Mouse (Mus musculus) CH12.LX (cell line): ENCODE results near the gene Klf3. TPM values are rescaled to one million over a fixed set of nuclear protein-coding genes. Genes with fewer than 3 reads are reported as not detected.
A peak's percentile ranks its signal among the peaks of the same experiment; 100 is the strongest.

ENCODE experiments used
- DNase-seq: peaks from one replicate; pipeline ENCODE4 v3.0.0-alpha.2; 2013; ENCODE audit errors: extremely low read depth
- H3K27ac ChIP-seq: 2 replicates; pipeline ENCODE4 v1.5.1; 2012; ENCODE audit warnings: low read depth, mild to moderate bottlenecking, control low read depth, moderate library complexity; ENCODE audit not compliant: insufficient read depth
- H3K27me3 ChIP-seq: replicated peaks from 2 replicates; pipeline ENCODE3; 2012; ENCODE audit warnings: inconsistent platforms
- H3K36me3 ChIP-seq, 2 experiments: replicated peaks in 1 of 2; 2 replicates each; pipeline versions ENCODE3 to v1.6.1; 2012; ENCODE audit warnings: inconsistent platforms in 1 of 2, low read length in 1 of 2, mild to moderate bottlenecking in 1 of 2, mixed read lengths in 1 of 2, moderate library complexity in 1 of 2; ENCODE audit not compliant: control insufficient read depth in 1 of 2, insufficient read depth in 1 of 2
- H3K4me1 ChIP-seq, 2 experiments: 2 replicates each; pipeline ENCODE4 v1.6.1; 2012; ENCODE audit warnings: inconsistent platforms in 1 of 2, moderate library complexity in 1 of 2; ENCODE audit not compliant: insufficient read depth in 2 of 2, control insufficient read depth in 1 of 2
- H3K4me2 ChIP-seq: 2 replicates; pipeline ENCODE4 v1.6.1; 2012; ENCODE audit warnings: low read depth, mild to moderate bottlenecking, control low read depth; ENCODE audit not compliant: poor library complexity, insufficient read depth, severe bottlenecking
- H3K4me3 ChIP-seq, 3 experiments: fragments of 150-350 bp in 1 of 3; sonication (generic) in 1 of 3; replicated peaks in 1 of 3; 2 replicates each; pipeline versions ENCODE3 to v1.5.1; 2011 to 2012; ENCODE audit warnings: low read depth in 2 of 3, low read length in 2 of 3, mild to moderate bottlenecking in 2 of 3, moderate library complexity in 2 of 3, control low read depth in 1 of 3, improper control_type of control experiment in 1 of 3, inconsistent platforms in 1 of 3, mixed read lengths in 1 of 3; ENCODE audit not compliant: poor library complexity in 1 of 3
- H3K79me2 ChIP-seq: replicated peaks from 2 replicates; pipeline ENCODE4 v1.6.1; 2012; ENCODE audit warnings: mild to moderate bottlenecking, moderate library complexity; ENCODE audit not compliant: control insufficient read depth, poor library complexity, insufficient read depth, severe bottlenecking; ENCODE audit errors: extremely low read depth
- H3K9ac ChIP-seq: 2 replicates; pipeline ENCODE4 v1.6.1; 2012; ENCODE audit warnings: low read depth, mild to moderate bottlenecking, control low read depth, moderate library complexity; ENCODE audit not compliant: insufficient read depth
- H3K9me3 ChIP-seq: replicated peaks from 2 replicates; pipeline ENCODE3; 2012; ENCODE audit warnings: low read length, inconsistent platforms, mixed read lengths
- BHLHE40 ChIP-seq: IDR thresholded peaks from 2 replicates; pipeline ENCODE4 v1.6.1; 2011; ENCODE audit warnings: mild to moderate bottlenecking, low read depth, low read length, improper control_type of control experiment
- CHD2 ChIP-seq: IDR thresholded peaks from 2 replicates; pipeline ENCODE4 v1.6.1; 2011; ENCODE audit warnings: low read length, improper control_type of control experiment
- CTCF ChIP-seq, 2 experiments: IDR thresholded peaks in 1 of 2; conservative IDR thresholded peaks in 1 of 2; 2 replicates each; pipeline ENCODE4 v1.5.1; 2011 to 2012; ENCODE audit warnings: low read depth in 2 of 2, low read length in 2 of 2, improper control_type of control experiment in 1 of 2, inconsistent platforms in 1 of 2, mild to moderate bottlenecking in 1 of 2, moderate library complexity in 1 of 2
- ELF1 ChIP-seq: IDR thresholded peaks from 2 replicates; pipeline ENCODE4 v1.6.1; 2014; ENCODE audit warnings: low read depth, mild to moderate bottlenecking, inconsistent platforms, low read length, improper control_type of control experiment
- EP300 ChIP-seq: IDR thresholded peaks from 2 replicates; pipeline ENCODE4 v1.6.1; 2011; ENCODE audit warnings: low read length, improper control_type of control experiment
- IRF4 ChIP-seq: IDR thresholded peaks from 2 replicates; pipeline ENCODE4 v1.6.1; 2014; ENCODE audit warnings: low read depth, mild to moderate bottlenecking, inconsistent platforms, low read length, improper control_type of control experiment
- MAFK ChIP-seq: IDR thresholded peaks from 2 replicates; pipeline ENCODE4 v1.6.1; 2011; ENCODE audit warnings: low read length, improper control_type of control experiment; ENCODE audit not compliant: insufficient replicate concordance
- MAX ChIP-seq: IDR thresholded peaks from 2 replicates; pipeline ENCODE4 v1.6.1; 2011; ENCODE audit warnings: low read length, improper control_type of control experiment
- MAZ ChIP-seq: IDR thresholded peaks from 2 replicates; pipeline ENCODE4 v1.6.1; 2012; ENCODE audit warnings: low read depth, mild to moderate bottlenecking, inconsistent platforms, low read length, improper control_type of control experiment, moderate library complexity
- MEF2A ChIP-seq: IDR thresholded peaks from 2 replicates; pipeline ENCODE4 v1.6.1; 2014; ENCODE audit warnings: low read depth, mild to moderate bottlenecking, inconsistent platforms, low read length, improper control_type of control experiment, borderline replicate concordance
- MXI1 ChIP-seq: IDR thresholded peaks from 2 replicates; pipeline ENCODE4 v1.6.1; 2011; ENCODE audit warnings: mild to moderate bottlenecking, low read depth, low read length, improper control_type of control experiment
- MYC ChIP-seq: IDR thresholded peaks from 2 replicates; pipeline ENCODE4 v1.6.1; 2011; ENCODE audit warnings: low read depth, mild to moderate bottlenecking, improper control_type of control experiment, low read length
- NELFE ChIP-seq: IDR thresholded peaks from 2 replicates; pipeline ENCODE4 v1.6.1; 2011; ENCODE audit warnings: low read depth, low read length, improper control_type of control experiment
- NRF1 ChIP-seq: IDR thresholded peaks from 2 replicates; pipeline ENCODE4 v1.6.1; 2014; ENCODE audit warnings: low read depth, mild to moderate bottlenecking, inconsistent platforms, low read length, improper control_type of control experiment, moderate library complexity
- PAX5 ChIP-seq: IDR thresholded peaks from 2 replicates; pipeline ENCODE4 v1.6.1; 2012; ENCODE audit warnings: low read length, inconsistent platforms, mixed read lengths
- POLR2AphosphoS2 ChIP-seq: IDR thresholded peaks from 2 replicates; pipeline ENCODE4 v1.6.1; 2011; ENCODE audit warnings: low read depth, low read length, improper control_type of control experiment
- RAD21 ChIP-seq: IDR thresholded peaks from 2 replicates; pipeline ENCODE4 v1.6.1; 2011; ENCODE audit warnings: low read depth, mild to moderate bottlenecking, low read length, improper control_type of control experiment, moderate library complexity
- RCOR1 ChIP-seq: conservative IDR thresholded peaks from 2 replicates; pipeline ENCODE4 v1.6.1; 2012; ENCODE audit warnings: low read depth, mild to moderate bottlenecking, inconsistent platforms, low read length, improper control_type of control experiment
- SMC3 ChIP-seq: IDR thresholded peaks from 2 replicates; pipeline ENCODE4 v1.6.1; 2011; ENCODE audit warnings: low read depth, low read length, improper control_type of control experiment
- TBP ChIP-seq: conservative IDR thresholded peaks from 2 replicates; pipeline ENCODE4 v1.6.1; 2011; ENCODE audit warnings: low read depth, low read length, improper control_type of control experiment
- TCF12 ChIP-seq: IDR thresholded peaks from 2 replicates; pipeline ENCODE4 v1.6.1; 2014; ENCODE audit warnings: low read depth, mild to moderate bottlenecking, inconsistent platforms, low read length, improper control_type of control experiment
- USF1 ChIP-seq: IDR thresholded peaks from 2 replicates; pipeline ENCODE4 v1.6.1; 2014; ENCODE audit warnings: low read depth, mild to moderate bottlenecking, inconsistent platforms, low read length, improper control_type of control experiment
- USF2 ChIP-seq: conservative IDR thresholded peaks from 2 replicates; pipeline ENCODE4 v1.6.1; 2011; ENCODE audit warnings: low read depth, low read length, improper control_type of control experiment
- ZKSCAN1 ChIP-seq: IDR thresholded peaks from 2 replicates; pipeline ENCODE4 v1.6.1; 2012; ENCODE audit warnings: low read depth, inconsistent platforms, low read length, improper control_type of control experiment, borderline replicate concordance
- dilution Hi-C: fragments of 300-500 bp; cut with MboI; formaldehyde crosslinking; loops from 2 replicates; pipeline ENCODE4 v1.14.3; 2020; ENCODE audit warnings: low sequenced_read_pairs; ENCODE audit not compliant: extremely low pct_unique_long_range_greater_than_20kb, extremely low pct_ligation_motif_present
- in situ Hi-C: fragments of 300-500 bp; cut with MboI; formaldehyde crosslinking; loops from 3 replicates; pipeline ENCODE4 v1.14.3; 2019; ENCODE audit warnings: low sequenced_read_pairs, low pct_ligation_motif_present, low pct_unique_long_range_greater_than_20kb, mixed read lengths
- polyA plus RNA-seq: library from polyadenylated mRNA; unstranded; fragments of >175 nt; gene quantifications from 2 replicates; pipeline ENCODE4 v1.2.1, GENCODE M21; 2012; ENCODE audit warnings: low read depth; ENCODE audit not compliant: insufficient read length
- total RNA-seq, 2 experiments: library from RNA; depleted of rRNA; stranded (reverse); fragments of 300-350 nt in 1 of 2; fragments of >200 nt in 1 of 2; gene quantifications; 2 replicates each; pipeline ENCODE4 v1.2.3; 2012 to 2014

The Klf3 gene
- total and polyA plus RNA-seq, 3 experiments, result 0.40 to 4.4 (median 0.64) TPM

- H3K27me3 ChIP-seq, result no peaks in the 10 kb centered on the region
- peak; percentile 68 for DNase-seq
- H3K4me3 ChIP-seq, result peak overlapping the region; percentile 20 to 46 (median 25)
- no peak for TF ChIP-seq USF1
- TF ChIP-seq MAFK, result no peak
- TF ChIP-seq IRF4, result no peak
- TF ChIP-seq CHD2, result no peak
- peak; percentile 48; the same call in 1 of the 2 replicates for TF ChIP-seq ELF1
- no peak for TF ChIP-seq MEF2A
- peak; percentile 11; the same call in 1 of the 2 replicates for TF ChIP-seq BHLHE40
- TF ChIP-seq TBP, result no peak
- TF ChIP-seq MXI1, result peak; percentile 33; the same call in 1 of the 2 replicates
- no peak for TF ChIP-seq CTCF (conservative IDR thresholded peaks at IDR 0.05 in 1 of 2, IDR thresholded peaks at IDR 0.05 in 1 of 2; ENCODE audit: low read depth in 2 of 2, low read length in 2 of 2)
- peak; percentile 43; the same call in 1 of the 2 replicates for TF ChIP-seq TCF12
- no peak for TF ChIP-seq MAZ
- TF ChIP-seq MYC, result no peak
- TF ChIP-seq ZKSCAN1, result no peak
- no peak for TF ChIP-seq NELFE
- peak; percentile 56 for TF ChIP-seq EP300
- TF ChIP-seq MAX, result no peak
- TF ChIP-seq SMC3, result peak; percentile 21
- no peak for TF ChIP-seq USF2
- no peak for TF ChIP-seq NRF1
- no peak for TF ChIP-seq POLR2AphosphoS2
- no peak; the same call in none of the 2 replicates for TF ChIP-seq RAD21
- TF ChIP-seq PAX5, result no peak
- TF ChIP-seq RCOR1, result no peak
- H3K4me1 ChIP-seq, result peaks cover 6 to 37% of the 10 kb centered on the region in 2 experiments; a peak in 2 of 4 replicates
- in situ Hi-C loops (loop anchor here (5.0 kb wide), 2 partner anchors 305 to 425 kb away; no protein-coding TSS in a partner anchor), dilution Hi-C loops (no loop called here)
- no peaks in the 10 kb centered on the region for H3K79me2 ChIP-seq
- H3K9me3 ChIP-seq, result no peaks in the 10 kb centered on the region
- peak overlapping the region; percentile 94 for H3K4me2 ChIP-seq
- H3K9ac ChIP-seq, result peak overlapping the region; percentile 10
- peaks cover 0 to 2% of the 10 kb centered on the region in 2 experiments for H3K36me3 ChIP-seq
- H3K27ac ChIP-seq, result no peak overlapping the region; the same call in 1 of the 2 replicates
These were observed 9.2 kb downstream of the Klf3 start for GRCm38 (mm10) chr5:64812124-64812982.
